Mouse (Mus musculus) kidney, postnatal 0 days (tissue): Measurements from ENCODE around the gene Adprhl1. TPM values are rescaled to one million over a fixed set of nuclear protein-coding genes. Genes with fewer than 3 reads are reported as not detected.

ENCODE experiments used
- ATAC-seq: fragments of 200-750 bp; cut with Nextera tagmentation; replicated peaks from 2 replicates; pipeline ENCODE4 v1.8.0; 2017; ENCODE audit warnings: low read depth, moderate number of reproducible peaks, moderate TSS enrichment, moderate library complexity; ENCODE audit not compliant: low FRiP score
- DNase-seq: peaks from one replicate; pipeline ENCODE4 v3.0.0-alpha.2; 2016; ENCODE audit warnings: low spot score
- H3K27ac ChIP-seq: fragments of 300-500 bp; sonication (generic); 2 replicates; pipeline ENCODE4 v1.5.1; 2014; ENCODE audit warnings: mild to moderate bottlenecking
- H3K27me3 ChIP-seq: fragments of 300-500 bp; sonication (generic); 2 replicates; pipeline ENCODE4 v1.6.1; 2014; ENCODE audit warnings: low read length, mixed read lengths; ENCODE audit not compliant: insufficient read depth
- H3K36me3 ChIP-seq: fragments of 300-500 bp; sonication (generic); 2 replicates; pipeline ENCODE4 v1.6.1; 2014; ENCODE audit warnings: low read length, mixed read lengths; ENCODE audit not compliant: insufficient read depth
- H3K4me1 ChIP-seq: fragments of 300-500 bp; sonication (generic); replicated peaks from 2 replicates; pipeline ENCODE4 v1.6.1; 2014; ENCODE audit warnings: antibody characterized with exemption, low read length, mixed read lengths; ENCODE audit not compliant: insufficient read depth
- H3K4me2 ChIP-seq: fragments of 300-500 bp; sonication (generic); 2 replicates; pipeline ENCODE4 v1.6.1; 2014; ENCODE audit warnings: mild to moderate bottlenecking, low read length, moderate library complexity, mixed read lengths
- H3K4me3 ChIP-seq: fragments of 300-500 bp; sonication (generic); replicated peaks from 2 replicates; pipeline ENCODE4 v1.5.1; 2014; ENCODE audit warnings: low read depth, low read length
- H3K9ac ChIP-seq: fragments of 300-500 bp; sonication (generic); 2 replicates; pipeline ENCODE4 v1.6.1; 2014; ENCODE audit warnings: low read depth, low read length
- H3K9me3 ChIP-seq: fragments of 300-500 bp; sonication (generic); replicated peaks from 2 replicates; pipeline ENCODE4 v1.6.1; 2016; ENCODE audit warnings: low read length, inconsistent platforms, mixed read lengths
- CTCF ChIP-seq: IDR thresholded peaks from 2 replicates; pipeline ENCODE4 v1.5.1; 2016; ENCODE audit warnings: antibody characterized with exemption, low read depth, mild to moderate bottlenecking, moderate library complexity
- WGBS: fragments of 180-500 bp; shearing (Covaris S2); extraction: QIAGEN DNeasy Blood & Tissue Kit; methylation state at CpG from one replicate; pipeline ENCODE4 v1.1.7; 2014; 5-methylcytosine and 5-hydroxymethylcytosine counted together
- polyA plus RNA-seq: library from polyadenylated mRNA; unstranded; fragments of >200 nt; fragmentation: Nextera tagmentation; extraction: Ambion mirVana; gene quantifications from 2 replicates; pipeline ENCODE4 v1.2.1, GENCODE M21; 2015

The Adprhl1 gene
- polyA plus RNA-seq, 1 experiment from 2014 or later, result not detected

DNA sequence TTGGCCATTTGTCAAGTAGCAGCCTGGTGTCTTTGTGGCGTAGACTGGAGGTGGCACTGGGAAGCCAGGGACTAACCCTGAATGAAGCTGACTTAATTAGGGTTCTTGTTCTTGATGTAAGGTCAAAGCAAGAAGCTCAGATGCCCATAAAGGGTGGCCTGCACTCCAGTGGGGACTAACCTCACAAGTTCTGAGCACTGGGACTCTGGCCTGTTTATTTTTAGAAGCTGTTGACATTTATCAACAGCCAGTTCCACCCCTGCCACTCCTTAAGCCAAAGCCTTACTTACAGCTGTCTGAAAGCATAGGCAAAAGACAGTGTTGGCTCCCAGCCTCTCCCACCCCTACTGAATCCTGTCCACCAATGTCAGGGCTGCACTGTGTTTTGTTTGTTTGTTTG is 44.2 kb downstream of the Adprhl1 start:
- no peak for DNase-seq
- H3K9me3 ChIP-seq, result no peaks in the 10 kb centered on the region
- no peak overlapping the region for H3K9ac ChIP-seq
- H3K27ac ChIP-seq, result no peak overlapping the region
- H3K4me2 ChIP-seq, result no peak overlapping the region
- H3K36me3 ChIP-seq, result no peaks in the 10 kb centered on the region
- H3K4me3 ChIP-seq, result no peak overlapping the region
- ATAC-seq, result no peak
- TF ChIP-seq CTCF, result no peak
- WGBS, result 59% methylated on average over 1 of the region's 1 CpGs
- H3K27me3 ChIP-seq, result no peaks in the 10 kb centered on the region
- peaks cover 9% of the 10 kb centered on the region; the same call in 1 of the 2 replicates for H3K4me1 ChIP-seq

DNA sequence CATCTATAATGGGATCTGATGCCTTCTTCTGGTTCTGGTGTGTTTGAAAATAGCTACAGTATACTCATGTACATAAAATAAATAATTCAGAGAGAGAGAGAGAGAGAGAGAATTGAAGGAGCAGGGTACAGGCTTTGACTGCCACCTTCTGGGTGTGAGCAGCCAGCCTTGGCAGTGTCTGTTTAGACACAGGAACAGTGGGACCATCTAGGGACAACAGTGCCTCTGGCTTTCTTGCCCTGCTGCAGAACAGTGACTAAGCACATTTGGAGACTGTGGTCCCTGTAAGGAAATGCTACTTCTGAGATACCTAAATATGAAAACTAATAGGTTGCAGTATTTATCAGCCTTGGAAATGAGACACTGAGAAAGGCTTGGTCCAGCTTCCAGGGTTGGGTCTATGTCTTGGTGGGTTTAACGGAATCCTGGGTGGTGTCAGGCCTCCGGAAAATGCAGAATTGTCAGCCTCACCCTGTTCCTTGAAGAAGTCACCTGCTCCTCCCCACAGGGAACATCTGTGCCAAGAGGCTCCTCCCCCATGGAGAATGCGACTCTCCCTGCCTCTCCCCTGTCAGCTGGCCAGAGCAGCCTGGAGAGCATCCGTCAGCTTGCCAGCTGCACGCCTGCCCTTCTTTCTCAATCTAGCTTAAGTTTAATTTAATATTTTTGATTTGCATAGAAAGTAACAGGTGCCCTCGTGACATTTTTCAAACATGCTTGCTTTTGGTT is 45.2 kb downstream of the Adprhl1 start:
- 33% methylated on average over 6 of the region's 6 CpGs for WGBS

DNA sequence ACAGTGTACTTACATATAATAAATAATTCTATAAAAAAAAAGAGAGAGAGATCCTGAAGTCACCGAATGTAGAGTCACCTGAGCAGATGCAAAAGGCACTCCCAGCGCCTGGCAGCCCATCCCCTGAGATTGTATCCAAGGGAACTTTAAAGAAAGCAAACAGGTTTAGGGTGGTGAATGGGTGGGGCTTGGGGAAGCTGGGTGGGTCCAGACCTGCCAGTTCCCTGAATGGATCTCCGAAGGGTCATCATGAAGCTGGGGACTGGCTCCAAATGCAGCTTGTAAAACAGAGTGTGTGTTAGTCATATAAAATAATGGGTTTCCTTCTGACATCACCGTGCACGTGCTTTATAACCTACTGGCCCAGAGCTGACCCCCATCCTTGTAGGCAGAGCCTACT is 47.7 kb downstream of the Adprhl1 start:
- no peaks in the 10 kb centered on the region for H3K4me1 ChIP-seq
- no peak overlapping the region for H3K27ac ChIP-seq
- DNase-seq (no peak), ATAC-seq (no peak)
- no peaks in the 10 kb centered on the region for H3K36me3 ChIP-seq
- no peak for TF ChIP-seq CTCF
- H3K9ac ChIP-seq, result no peak overlapping the region
- 35% methylated on average over 5 of the region's 5 CpGs for WGBS
- H3K4me3 ChIP-seq, result no peak overlapping the region
- H3K9me3 ChIP-seq, result no peaks in the 10 kb centered on the region
- H3K27me3 ChIP-seq, result no peaks in the 10 kb centered on the region
- H3K4me2 ChIP-seq, result no peak overlapping the region

More for the DNA sequence above, 45.2 kb downstream of the Adprhl1 start:
- Histone ChIP-seq H3K4me2 (no peak overlapping the region), H3K36me3 (no peaks in the 10 kb centered on the region), H3K9me3 (no peaks in the 10 kb centered on the region), H3K27me3 (no peaks in the 10 kb centered on the region), H3K4me1 (peaks cover 8% of the 10 kb centered on the region; the same call in 1 of the 2 replicates), H3K27ac (no peak overlapping the region), H3K4me3 (no peak overlapping the region), H3K9ac (no peak overlapping the region)
- ATAC-seq (no peak), DNase-seq (no peak)
- peak; percentile 44; the same call in 1 of the 2 replicates for TF ChIP-seq CTCF

DNA sequence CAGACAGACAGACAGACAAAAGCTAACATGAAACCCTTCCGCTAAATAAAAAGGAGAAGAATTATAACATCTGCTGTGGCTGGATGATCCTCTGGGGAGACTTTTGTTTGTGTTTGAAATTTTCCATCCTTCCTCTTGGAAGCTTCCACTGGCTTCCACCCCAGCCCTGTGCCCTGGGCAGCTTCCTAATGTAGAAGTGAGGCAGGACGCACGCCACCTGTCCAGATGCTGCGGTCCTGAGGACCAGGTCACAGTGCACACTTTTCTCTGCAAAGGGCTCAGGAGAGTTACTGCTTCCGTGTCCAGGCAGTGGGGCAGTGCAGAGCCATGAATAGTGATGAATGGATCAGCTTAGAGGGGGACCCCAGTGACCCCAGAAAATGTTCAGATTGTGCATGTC is 48.7 kb downstream of the Adprhl1 start:
- no peak for TF ChIP-seq CTCF
- H3K4me2 ChIP-seq, result no peak overlapping the region
- H3K4me1 ChIP-seq, result peaks cover 6% of the 10 kb centered on the region; the same call in 1 of the 2 replicates
- H3K9me3 ChIP-seq, result no peaks in the 10 kb centered on the region
- ATAC-seq (no peak), DNase-seq (no peak)
- H3K9ac ChIP-seq, result no peak overlapping the region
- H3K27ac ChIP-seq, result no peak overlapping the region
- H3K27me3 ChIP-seq, result no peaks in the 10 kb centered on the region
- WGBS, result 56% methylated on average over 5 of the region's 5 CpGs
- no peak overlapping the region for H3K4me3 ChIP-seq
- H3K36me3 ChIP-seq, result no peaks in the 10 kb centered on the region

DNA sequence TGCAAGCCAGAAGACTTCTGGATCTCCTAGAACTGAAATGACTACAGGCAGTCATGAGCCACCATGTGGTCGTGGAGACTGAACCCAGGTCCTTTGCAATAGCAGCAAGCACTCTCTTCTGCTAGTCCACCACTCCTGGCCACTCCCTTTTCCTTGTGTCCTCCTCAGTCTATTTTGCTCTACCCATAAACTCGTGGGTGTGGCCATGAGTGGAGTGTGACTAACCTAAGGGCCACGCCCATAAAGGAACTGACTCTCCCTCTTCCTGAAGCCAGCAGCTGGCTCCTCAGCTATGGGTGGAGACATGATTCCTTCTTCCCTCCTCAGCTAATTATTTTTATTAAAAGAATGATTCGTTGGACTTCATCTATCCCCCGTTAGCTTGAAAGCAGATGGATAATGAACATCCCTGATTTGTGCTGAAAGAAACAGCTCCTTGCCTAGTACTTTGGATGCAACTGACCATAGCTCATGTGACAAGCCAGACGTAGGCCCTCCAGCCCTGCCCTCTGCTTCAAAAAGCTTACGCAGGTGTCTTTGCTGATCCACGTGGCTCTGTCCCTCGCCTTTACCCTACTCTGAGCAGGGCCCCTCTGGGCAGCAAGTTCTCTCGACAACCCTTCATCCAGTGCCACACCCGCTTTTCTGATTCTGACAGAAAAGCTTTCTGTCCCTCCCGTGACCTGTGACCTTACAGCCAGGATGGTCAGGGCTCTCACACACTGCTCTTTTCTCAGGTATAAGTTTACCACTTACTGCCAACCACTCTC is 49.4 kb downstream of the Adprhl1 start:
- WGBS, result 61% methylated on average over 12 of the region's 12 CpGs
- DNase-seq, result no peak
- Histone ChIP-seq H3K27ac (no peak overlapping the region), H3K4me2 (no peak overlapping the region), H3K9ac (no peak overlapping the region), H3K27me3 (no peaks in the 10 kb centered on the region), H3K9me3 (no peaks in the 10 kb centered on the region), H3K36me3 (no peaks in the 10 kb centered on the region), H3K4me1 (peaks cover 6% of the 10 kb centered on the region; the same call in 1 of the 2 replicates), H3K4me3 (no peak overlapping the region)
- ATAC-seq, result no peak
- no peak for TF ChIP-seq CTCF

DNA sequence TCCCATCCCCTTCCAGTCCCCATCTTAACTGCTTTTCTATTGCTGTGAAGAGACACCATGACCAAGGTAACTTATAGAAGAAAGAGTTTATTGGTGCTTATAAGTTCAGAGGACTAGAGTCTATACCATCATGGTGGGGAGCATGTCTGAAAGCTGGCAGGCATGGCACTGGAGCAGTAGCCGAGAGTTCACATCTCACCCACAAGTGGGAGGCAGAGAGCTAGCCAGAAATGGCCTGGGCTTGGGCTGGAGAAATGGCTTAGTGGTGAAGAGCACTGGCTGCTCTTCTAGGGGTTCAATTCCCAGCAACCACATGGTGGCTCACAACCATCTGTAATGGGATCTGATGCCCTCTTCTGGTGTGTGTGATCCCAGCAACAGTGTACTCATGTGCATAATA is 50.5 kb downstream of the Adprhl1 start:
- no peak overlapping the region for H3K4me2 ChIP-seq
- peaks cover 6% of the 10 kb centered on the region; the same call in 1 of the 2 replicates for H3K4me1 ChIP-seq
- DNase-seq, result no peak
- 64% methylated on average over 1 of the region's 1 CpGs for WGBS
- no peak overlapping the region for H3K27ac ChIP-seq
- H3K4me3 ChIP-seq, result no peak overlapping the region
- H3K9me3 ChIP-seq, result no peaks in the 10 kb centered on the region
- H3K9ac ChIP-seq, result no peak overlapping the region
- no peaks in the 10 kb centered on the region for H3K27me3 ChIP-seq
- TF ChIP-seq CTCF, result peak; percentile 46
- no peaks in the 10 kb centered on the region for H3K36me3 ChIP-seq
- ATAC-seq, result no peak
